Mouse (Mus musculus): ENCODE data around the gene Commd7. TPM values are rescaled to one million over a fixed set of nuclear protein-coding genes. Genes with fewer than 3 reads are reported as not detected.
"Not testable (repeated sequence)": the region's sequence is repeated elsewhere in the genome, so short reads cannot be mapped to it uniquely, and the experiment has no call there.

Gene Commd7
- polyA plus RNA-seq, 1 experiment = not detected

DNA sequence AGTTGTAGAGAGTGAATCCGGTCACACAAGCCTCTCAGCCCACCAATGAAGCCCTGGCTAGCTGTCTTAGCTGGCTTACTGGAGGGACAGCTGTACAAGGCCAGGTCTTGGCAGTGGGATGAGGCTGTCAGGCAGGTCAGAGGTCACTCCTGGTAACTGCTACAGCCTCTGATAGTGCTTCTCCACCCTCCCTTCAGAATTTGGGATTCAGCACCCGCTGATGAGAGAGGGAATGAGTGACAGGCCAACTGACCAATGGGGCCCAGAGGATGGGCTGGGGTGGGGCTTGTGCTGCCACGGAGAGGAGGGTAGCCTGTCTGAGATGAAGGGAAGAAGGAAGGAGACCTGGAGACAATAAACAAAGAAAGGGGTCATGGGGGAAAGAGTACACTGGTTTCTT is 28.0 kb upstream of the Commd7 start:
- H3K27ac ChIP-seq (ENCODE audit: insufficient read depth, low read depth, low read length) = no peak overlapping the region
- TF ChIP-seq POLR2A (IDR thresholded peaks at IDR 0.05; ENCODE audit: insufficient read depth, low read depth, low read length) (no peak), CTCF (IDR thresholded peaks at IDR 0.05; ENCODE audit: insufficient read depth, low read depth, low read length) (no peak)
- 66% methylated on average over 3 of the region's 3 CpGs for WGBS
- no peaks in the 10 kb centered on the region for H3K4me1 ChIP-seq (ENCODE audit: control insufficient read depth, insufficient read depth, low read length)
- no peak overlapping the region for H3K4me3 ChIP-seq (ENCODE audit: insufficient read depth, low read depth, low read length)

GRCm38 (mm10) chr2:153657659-153658058 is 25.1 kb upstream of the Commd7 start:
- H3K27ac ChIP-seq (ENCODE audit: insufficient read depth, low read depth, low read length); H3K4me3 ChIP-seq (ENCODE audit: insufficient read depth, low read depth, low read length); H3K4me1 ChIP-seq (ENCODE audit: control insufficient read depth, insufficient read depth, low read length): not testable (repeated sequence)
- WGBS = 92% methylated on average over 8 of the region's 8 CpGs

DNA sequence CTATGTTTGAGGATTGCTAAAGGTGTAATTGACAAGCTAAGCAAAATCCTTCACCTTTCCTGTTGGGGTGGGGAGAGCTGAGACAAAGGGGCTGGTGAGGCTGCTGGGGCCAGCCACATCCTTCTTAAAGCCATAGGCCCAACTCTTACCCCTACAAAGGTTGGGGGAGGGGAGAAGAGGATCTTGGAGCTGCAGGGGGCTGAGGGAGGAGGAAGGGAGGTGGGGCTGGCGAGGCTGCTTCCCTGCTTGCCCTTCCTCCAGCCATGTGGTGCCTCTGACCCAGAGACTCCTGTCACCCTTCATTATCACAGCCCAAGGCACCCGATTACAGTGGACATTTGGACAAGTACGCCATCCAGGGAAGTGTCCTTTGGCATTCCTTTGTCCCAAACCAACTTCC is 19.1 kb upstream of the Commd7 start:
- 78% methylated on average over 3 of the region's 3 CpGs for WGBS
- no peak for TF ChIP-seq POLR2A (IDR thresholded peaks at IDR 0.05; ENCODE audit: insufficient read depth, low read depth, low read length)
- TF ChIP-seq CTCF (IDR thresholded peaks at IDR 0.05; ENCODE audit: insufficient read depth, low read depth, low read length) = no peak
- Histone ChIP-seq H3K4me3 (ENCODE audit: insufficient read depth, low read depth, low read length) (no peak overlapping the region), H3K4me1 (ENCODE audit: control insufficient read depth, insufficient read depth, low read length) (peaks cover 9% of the 10 kb centered on the region), H3K27ac (ENCODE audit: insufficient read depth, low read depth, low read length) (no peak overlapping the region)

DNA sequence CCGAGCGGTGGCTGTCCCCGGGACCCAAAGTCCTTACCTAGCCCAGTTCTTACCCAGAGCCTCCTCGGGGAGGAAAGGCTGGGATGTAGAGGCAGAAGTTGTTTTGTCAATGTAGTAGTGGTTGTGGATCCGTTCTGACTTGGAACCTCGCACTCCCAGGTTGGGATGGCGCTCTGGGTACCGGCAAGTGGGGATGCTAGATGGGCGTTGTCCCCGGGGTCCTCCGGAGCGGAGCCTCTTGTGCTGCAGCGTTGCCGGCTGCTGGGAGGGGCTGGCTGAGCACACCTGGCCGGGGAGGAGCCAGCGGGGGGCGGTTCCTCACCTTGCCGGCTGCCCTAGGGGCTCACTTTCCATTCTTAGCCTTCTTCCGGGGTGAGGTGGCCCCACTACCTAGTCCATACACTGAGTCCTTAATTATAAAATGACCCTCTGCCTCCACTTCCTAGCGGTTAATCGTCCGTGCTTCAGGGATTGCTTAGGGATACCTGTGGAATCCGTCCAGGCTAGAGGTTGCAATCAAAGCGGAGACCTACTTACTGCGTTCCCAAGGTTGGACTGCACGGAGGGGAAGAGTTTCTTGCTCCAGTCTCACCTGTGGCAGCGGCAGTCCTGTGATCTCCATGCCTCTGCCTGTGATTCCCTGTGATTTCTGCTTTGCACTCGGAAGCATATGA is 17.6 kb upstream of the Commd7 start:
- TF ChIP-seq POLR2A (IDR thresholded peaks at IDR 0.05; ENCODE audit: insufficient read depth, low read depth, low read length) (no peak), CTCF (IDR thresholded peaks at IDR 0.05; ENCODE audit: insufficient read depth, low read depth, low read length) (no peak)
- Histone ChIP-seq H3K4me1 (ENCODE audit: control insufficient read depth, insufficient read depth, low read length) (peaks cover 9% of the 10 kb centered on the region), H3K27ac (ENCODE audit: insufficient read depth, low read depth, low read length) (no peak overlapping the region), H3K4me3 (ENCODE audit: insufficient read depth, low read depth, low read length) (peak overlapping the region; percentile 98)
- 9% methylated on average over 28 of the region's 28 CpGs for WGBS

DNA sequence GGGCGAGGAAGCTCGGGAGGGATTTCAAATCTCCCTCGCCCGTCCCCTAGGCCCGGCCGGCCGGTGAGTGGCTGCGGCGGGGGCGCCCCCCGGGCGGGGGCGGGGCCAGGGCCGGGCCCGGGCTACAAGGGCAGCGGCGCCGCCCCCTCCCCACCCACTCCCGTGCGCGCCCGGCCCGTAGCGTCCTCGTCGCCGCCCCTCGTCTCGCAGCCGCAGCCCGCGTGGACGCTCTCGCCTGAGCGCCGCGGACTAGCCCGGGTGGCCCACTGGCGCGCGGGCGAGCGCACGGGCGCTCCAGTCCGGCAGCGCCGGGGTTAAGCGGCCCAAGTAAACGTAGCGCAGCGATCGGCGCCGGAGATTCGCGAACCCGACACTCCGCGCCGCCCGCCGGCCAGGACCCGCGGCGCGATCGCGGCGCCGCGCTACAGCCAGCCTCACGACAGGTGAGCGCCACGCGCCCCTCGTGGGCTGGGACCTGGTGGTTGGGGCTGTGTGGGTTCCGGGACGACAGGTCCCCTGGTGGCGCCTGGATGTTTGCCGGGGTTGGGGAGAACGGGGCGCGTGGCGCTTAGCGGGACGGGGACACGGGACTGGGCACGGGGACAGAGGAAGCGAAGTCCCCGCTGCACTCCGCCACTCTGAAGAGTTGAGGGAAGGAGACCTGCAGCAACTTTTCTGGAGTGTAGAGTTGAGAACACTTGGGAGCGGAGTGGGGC is 16.9 kb upstream of the Commd7 start, which contains the start of gene Dnmt3b:
Gene Dnmt3b, plus strand, starts transcription at position 153 of the 716 bp plus-strand sequence.
- no peak within 1 kb of the TSS for H3K27ac ChIP-seq (ENCODE audit: insufficient read depth, low read depth, low read length)
- WGBS = under 1% methylated on average over 87 of the region's 93 CpGs
- H3K4me3 ChIP-seq (ENCODE audit: insufficient read depth, low read depth, low read length) = peak within 1 kb of the TSS; percentile 98
- peaks cover 9% of the 10 kb centered on the region for H3K4me1 ChIP-seq (ENCODE audit: control insufficient read depth, insufficient read depth, low read length)
- TF ChIP-seq POLR2A (IDR thresholded peaks at IDR 0.05; ENCODE audit: insufficient read depth, low read depth, low read length) (0 out of 2 replicates have a peak, but pooled peaks have one; percentile 27), CTCF (IDR thresholded peaks at IDR 0.05; ENCODE audit: insufficient read depth, low read depth, low read length) (peak; percentile 11; the same call in 1 of the 2 replicates)

DNA sequence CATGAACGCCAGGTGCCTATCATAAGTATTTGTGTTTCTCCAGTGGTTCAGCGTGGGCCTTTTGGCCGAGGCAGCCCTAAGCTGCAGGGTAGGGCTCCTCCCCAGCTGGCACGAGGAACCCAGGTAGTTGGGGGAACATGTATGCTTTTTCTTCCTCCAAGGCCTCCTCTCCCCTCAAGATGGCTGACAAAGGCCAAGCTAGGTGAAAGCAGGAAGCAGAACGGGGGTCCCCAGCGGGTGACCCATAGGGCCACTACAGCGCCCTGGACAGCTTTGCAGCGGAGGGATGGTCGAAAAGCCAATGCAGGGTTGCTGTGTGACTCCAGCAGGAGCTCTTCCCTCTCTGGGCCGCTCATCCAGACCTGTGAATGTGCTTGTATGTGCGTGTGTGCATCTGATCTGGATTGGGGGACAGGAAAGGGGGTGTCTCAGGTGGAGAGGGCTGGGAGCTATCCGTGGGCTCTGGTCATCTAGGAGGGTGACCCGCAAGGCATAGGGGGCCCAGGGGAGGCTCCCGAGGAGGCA is 16.3 kb upstream of the Commd7 start:
- Histone ChIP-seq H3K4me3 (ENCODE audit: insufficient read depth, low read depth, low read length) (peak overlapping the region; percentile 98), H3K27ac (ENCODE audit: insufficient read depth, low read depth, low read length) (no peak overlapping the region), H3K4me1 (ENCODE audit: control insufficient read depth, insufficient read depth, low read length) (peaks cover 9% of the 10 kb centered on the region)
- no peak for TF ChIP-seq POLR2A (IDR thresholded peaks at IDR 0.05; ENCODE audit: insufficient read depth, low read depth, low read length)
- no peak for TF ChIP-seq CTCF (IDR thresholded peaks at IDR 0.05; ENCODE audit: insufficient read depth, low read depth, low read length)
- 23% methylated on average over 14 of the region's 14 CpGs for WGBS

- Histone ChIP-seq H3K4me1 (ENCODE audit: control insufficient read depth, insufficient read depth, low read length) (no peaks in the 10 kb centered on the region), H3K4me3 (ENCODE audit: insufficient read depth, low read depth, low read length) (no peak overlapping the region), H3K27ac (ENCODE audit: insufficient read depth, low read depth, low read length) (no peak overlapping the region)
- TF ChIP-seq CTCF (IDR thresholded peaks at IDR 0.05; ENCODE audit: insufficient read depth, low read depth, low read length) = no peak
- TF ChIP-seq POLR2A (IDR thresholded peaks at IDR 0.05; ENCODE audit: insufficient read depth, low read depth, low read length) = no peak
- WGBS = 45% methylated on average over 6 of the region's 6 CpGs
Observed at GRCm38 (mm10) chr2:153642999-153643398, 10.4 kb upstream of the Commd7 start.

DNA sequence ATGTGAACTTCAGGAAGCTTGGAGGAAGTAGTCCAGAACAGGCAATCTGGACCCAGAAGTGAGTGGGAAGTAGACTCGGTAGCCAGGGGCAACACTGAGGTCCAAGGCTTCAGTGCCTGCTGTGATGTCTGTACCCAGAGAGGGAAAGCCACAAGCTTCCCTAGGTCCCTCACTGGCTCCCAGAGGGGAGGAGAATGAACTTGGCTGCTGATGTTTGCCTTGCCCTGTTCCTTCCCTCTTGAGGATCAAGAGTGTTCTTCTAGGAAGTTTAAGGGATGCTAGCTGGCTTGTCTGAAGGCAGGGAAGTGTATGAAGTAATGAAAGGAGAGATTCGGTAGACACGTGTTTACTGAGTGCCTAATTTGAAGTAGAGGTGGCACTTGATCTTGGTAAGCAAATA is 9.9 kb upstream of the Commd7 start:
- H3K4me3 ChIP-seq (ENCODE audit: insufficient read depth, low read depth, low read length) = no peak overlapping the region
- H3K27ac ChIP-seq (ENCODE audit: insufficient read depth, low read depth, low read length) = no peak overlapping the region
- H3K4me1 ChIP-seq (ENCODE audit: control insufficient read depth, insufficient read depth, low read length) = no peaks in the 10 kb centered on the region
- 40% methylated on average over 3 of the region's 3 CpGs for WGBS
- TF ChIP-seq CTCF (IDR thresholded peaks at IDR 0.05; ENCODE audit: insufficient read depth, low read depth, low read length) = no peak
- TF ChIP-seq POLR2A (IDR thresholded peaks at IDR 0.05; ENCODE audit: insufficient read depth, low read depth, low read length) = no peak

DNA sequence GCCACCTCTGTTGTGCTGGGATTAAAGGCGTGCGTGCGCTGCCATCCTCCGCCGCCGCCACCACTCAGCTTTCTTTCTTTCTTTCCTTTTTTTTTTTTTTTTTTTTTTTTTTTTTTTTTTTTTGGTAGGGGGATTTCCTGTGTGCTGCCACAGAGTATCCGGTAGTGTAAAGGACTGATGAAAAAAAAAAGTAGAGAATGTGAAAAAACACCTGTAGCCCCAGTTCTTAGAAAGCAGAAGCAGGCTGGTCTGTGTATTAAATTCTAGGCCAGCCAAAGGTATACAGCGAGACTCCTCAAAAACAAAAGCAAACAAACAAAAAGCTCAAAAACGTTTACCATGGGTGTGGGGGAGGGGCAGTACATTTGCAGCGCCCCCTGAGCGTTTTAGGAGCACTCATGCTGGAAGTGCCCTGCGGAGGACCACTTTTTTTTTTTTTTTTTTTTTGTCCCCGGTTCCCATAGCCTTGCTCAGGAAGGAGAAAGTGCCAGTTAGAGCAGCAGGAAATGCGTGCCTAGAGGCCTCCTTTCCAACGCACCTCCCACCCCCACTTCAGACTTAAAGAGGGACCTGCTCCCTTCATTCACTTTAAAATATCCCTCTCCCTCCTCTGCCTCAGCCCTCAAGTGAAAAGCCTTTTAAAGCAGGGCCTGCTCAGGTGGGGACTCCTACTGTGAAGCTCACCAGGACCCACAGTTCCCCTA is 6.5 kb upstream of the Commd7 start:
- no peak for TF ChIP-seq POLR2A (IDR thresholded peaks at IDR 0.05; ENCODE audit: insufficient read depth, low read depth, low read length)
- no peak overlapping the region for H3K27ac ChIP-seq (ENCODE audit: insufficient read depth, low read depth, low read length)
- no peak overlapping the region for H3K4me3 ChIP-seq (ENCODE audit: insufficient read depth, low read depth, low read length)
- H3K4me1 ChIP-seq (ENCODE audit: control insufficient read depth, insufficient read depth, low read length) = no peaks in the 10 kb centered on the region
- WGBS = 37% methylated on average over 15 of the region's 15 CpGs
